Mouse (Mus musculus) bone marrow macrophage, adult 2 months (primary cell): Measurements from ENCODE around the gene Becn1.

Experiments
- CTCF ChIP-seq: IDR thresholded peaks from 2 replicates; pipeline ENCODE4 v1.5.1; 2012; ENCODE audit warnings: low read depth, mild to moderate bottlenecking, low read length, moderate library complexity
- POLR2A ChIP-seq: IDR thresholded peaks from 2 replicates; pipeline ENCODE4 v1.6.1; 2012; ENCODE audit warnings: mild to moderate bottlenecking, low read depth, low read length, borderline replicate concordance

DNA sequence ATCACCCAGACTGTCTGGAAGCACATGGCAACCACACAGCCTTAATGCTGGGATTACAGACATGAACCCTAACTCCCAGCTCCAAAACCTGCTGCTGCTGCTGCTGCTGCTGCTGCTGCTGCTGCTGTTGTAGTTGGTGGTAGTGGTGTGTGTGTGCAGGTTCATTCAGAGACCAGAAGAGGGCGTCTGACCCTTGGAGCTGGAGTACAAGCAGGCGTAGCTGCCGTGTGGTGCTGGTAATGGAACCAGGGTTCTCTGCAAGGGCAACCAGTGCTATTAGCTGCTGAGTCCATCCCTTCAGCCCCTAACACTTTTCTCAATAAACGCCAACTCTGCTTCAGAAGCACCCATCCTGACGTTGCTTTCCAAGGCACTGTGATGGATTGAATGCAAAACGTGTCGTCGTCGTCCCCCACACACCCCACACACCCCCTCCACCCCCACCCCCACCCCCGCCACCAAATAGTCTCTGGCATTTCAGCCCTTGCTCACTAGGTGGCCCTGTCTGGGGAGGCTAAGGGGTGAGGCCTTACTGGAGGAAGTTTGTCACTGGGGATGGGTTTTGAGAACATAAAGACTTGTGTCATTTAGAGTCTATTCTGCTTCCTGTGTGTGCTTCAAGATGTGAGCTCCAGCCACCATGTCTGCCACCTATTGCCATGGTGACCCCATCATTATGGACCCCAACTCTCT is 45.1 kb upstream of the Becn1 start:
- TF ChIP-seq CTCF (no peak), POLR2A (no peak)
